Mouse (Mus musculus): ENCODE results near the gene Mydgf. TPM values are rescaled to one million over a fixed set of nuclear protein-coding genes. Genes with fewer than 3 reads are reported as not detected.
A peak's percentile ranks its signal among the peaks of the same experiment; 100 is the strongest.

Mydgf gene
- total and polyA plus RNA-seq, 2 experiments from 2014 or later = 41.7 to 75.8 TPM

- ATAC-seq (ENCODE audit: low FRiP score) (no peak), DNase-seq (ENCODE audit: low spot score) (peak; percentile 32)
- TF ChIP-seq CTCF (IDR thresholded peaks at IDR 0.05) = no peak
- Histone ChIP-seq H3K4me3 (ENCODE audit: low read depth, low read length) (no peak overlapping the region), H3K36me3 (ENCODE audit: insufficient read depth, low read length) (peaks cover 13% of the 10 kb centered on the region), H3K4me2 (ENCODE audit: low read depth, low read length, poor library complexity, severe bottlenecking) (no peak overlapping the region), H3K9me3 (ENCODE audit: low read length) (no peaks in the 10 kb centered on the region), H3K27me3 (ENCODE audit: insufficient read depth, low read length) (no peaks in the 10 kb centered on the region), H3K9ac (replicated peaks; ENCODE audit: low read length, poor library complexity, severe bottlenecking) (no peak overlapping the region), H3K27ac (ENCODE audit: low read depth, low read length) (no peak overlapping the region), H3K4me1 (ENCODE audit: insufficient read depth, low read length) (no peaks in the 10 kb centered on the region)
- WGBS = 74% methylated on average over 9 of the region's 9 CpGs
Observed at GRCm38 (mm10) chr17:56171456-56171855, 12.3 kb downstream of the Mydgf start.

- Histone ChIP-seq H3K4me3 (ENCODE audit: low read depth, low read length) (no peak overlapping the region), H3K36me3 (ENCODE audit: insufficient read depth, low read length) (peaks cover 10% of the 10 kb centered on the region; the same call in 1 of the 2 replicates), H3K27ac (ENCODE audit: low read depth, low read length) (no peak overlapping the region), H3K9me3 (ENCODE audit: low read length) (no peaks in the 10 kb centered on the region), H3K27me3 (ENCODE audit: insufficient read depth, low read length) (no peaks in the 10 kb centered on the region), H3K9ac (replicated peaks; ENCODE audit: low read length, poor library complexity, severe bottlenecking) (no peak overlapping the region), H3K4me2 (ENCODE audit: low read depth, low read length, poor library complexity, severe bottlenecking) (no peak overlapping the region), H3K4me1 (ENCODE audit: insufficient read depth, low read length) (no peaks in the 10 kb centered on the region)
- no peak for TF ChIP-seq CTCF (IDR thresholded peaks at IDR 0.05)
- ATAC-seq (ENCODE audit: low FRiP score) = 0 out of 2 replicates have a peak, but pooled peaks have one; percentile 21
- peak; percentile 48 for DNase-seq (ENCODE audit: low spot score)
- 20% methylated on average over 10 of the region's 10 CpGs for WGBS
Observed at GRCm38 (mm10) chr17:56170636-56171035, 13.1 kb downstream of the Mydgf start.

- H3K9me3 ChIP-seq (ENCODE audit: low read length) = no peaks in the 10 kb centered on the region
- no peak for ATAC-seq (ENCODE audit: low FRiP score)
- WGBS = 63% methylated on average over 6 of the region's 6 CpGs
- TF ChIP-seq CTCF (IDR thresholded peaks at IDR 0.05) = no peak
- peaks cover 10% of the 10 kb centered on the region; the same call in 1 of the 2 replicates for H3K36me3 ChIP-seq (ENCODE audit: insufficient read depth, low read length)
- no peak overlapping the region for H3K9ac ChIP-seq (replicated peaks; ENCODE audit: low read length, poor library complexity, severe bottlenecking)
- DNase-seq (ENCODE audit: low spot score) = no peak
- H3K4me1 ChIP-seq (ENCODE audit: insufficient read depth, low read length) = no peaks in the 10 kb centered on the region
- H3K4me2 ChIP-seq (ENCODE audit: low read depth, low read length, poor library complexity, severe bottlenecking) = no peak overlapping the region
- H3K27ac ChIP-seq (ENCODE audit: low read depth, low read length) = no peak overlapping the region
- H3K27me3 ChIP-seq (ENCODE audit: insufficient read depth, low read length) = no peaks in the 10 kb centered on the region
- no peak overlapping the region for H3K4me3 ChIP-seq (ENCODE audit: low read depth, low read length)
Observed at GRCm38 (mm10) chr17:56169830-56170229, 13.9 kb downstream of the Mydgf start.

- DNase-seq (ENCODE audit: low spot score) = no peak
- Histone ChIP-seq H3K4me3 (ENCODE audit: low read depth, low read length) (no peak overlapping the region), H3K4me2 (ENCODE audit: low read depth, low read length, poor library complexity, severe bottlenecking) (no peak overlapping the region), H3K9me3 (ENCODE audit: low read length) (no peaks in the 10 kb centered on the region), H3K36me3 (ENCODE audit: insufficient read depth, low read length) (no peaks in the 10 kb centered on the region), H3K4me1 (ENCODE audit: insufficient read depth, low read length) (peaks cover 6% of the 10 kb centered on the region), H3K27me3 (ENCODE audit: insufficient read depth, low read length) (0 out of 2 replicates have a peak, but pooled peaks cover 7% of the 10 kb centered on the region), H3K9ac (replicated peaks; ENCODE audit: low read length, poor library complexity, severe bottlenecking) (no peak overlapping the region), H3K27ac (ENCODE audit: low read depth, low read length) (no peak overlapping the region)
- 44% methylated on average over 11 of the region's 11 CpGs for WGBS
- TF ChIP-seq CTCF (IDR thresholded peaks at IDR 0.05) = no peak; the same call in 1 of the 2 replicates
- no peak for ATAC-seq (ENCODE audit: low FRiP score)
Observed at GRCm38 (mm10) chr17:56165671-56166070, 18.0 kb downstream of the Mydgf start.

- no peak for ATAC-seq (ENCODE audit: low FRiP score)
- Histone ChIP-seq H3K36me3 (ENCODE audit: insufficient read depth, low read length) (no peaks in the 10 kb centered on the region), H3K9ac (replicated peaks; ENCODE audit: low read length, poor library complexity, severe bottlenecking) (no peak overlapping the region), H3K9me3 (ENCODE audit: low read length) (no peaks in the 10 kb centered on the region), H3K4me2 (ENCODE audit: low read depth, low read length, poor library complexity, severe bottlenecking) (no peak overlapping the region), H3K27ac (ENCODE audit: low read depth, low read length) (no peak overlapping the region), H3K4me1 (ENCODE audit: insufficient read depth, low read length) (peaks cover 6% of the 10 kb centered on the region), H3K4me3 (ENCODE audit: low read depth, low read length) (no peak overlapping the region), H3K27me3 (ENCODE audit: insufficient read depth, low read length) (0 out of 2 replicates have a peak, but pooled peaks cover 7% of the 10 kb centered on the region)
- TF ChIP-seq CTCF (IDR thresholded peaks at IDR 0.05) = no peak
- WGBS = 78% methylated on average over 3 of the region's 3 CpGs
- no peak for DNase-seq (ENCODE audit: low spot score)
Observed at GRCm38 (mm10) chr17:56164510-56164909, 19.2 kb downstream of the Mydgf start.

- TF ChIP-seq CTCF (IDR thresholded peaks at IDR 0.05) = no peak
- H3K36me3 ChIP-seq (ENCODE audit: insufficient read depth, low read length) = no peaks in the 10 kb centered on the region
- ATAC-seq (ENCODE audit: low FRiP score) (no peak), DNase-seq (ENCODE audit: low spot score) (no peak)
- H3K9ac ChIP-seq (replicated peaks; ENCODE audit: low read length, poor library complexity, severe bottlenecking) = no peak overlapping the region
- WGBS = 85% methylated on average over 6 of the region's 6 CpGs
- H3K4me2 ChIP-seq (ENCODE audit: low read depth, low read length, poor library complexity, severe bottlenecking) = no peak overlapping the region
- no peak overlapping the region for H3K4me3 ChIP-seq (ENCODE audit: low read depth, low read length)
- H3K4me1 ChIP-seq (ENCODE audit: insufficient read depth, low read length) = peaks cover 6% of the 10 kb centered on the region
- no peaks in the 10 kb centered on the region for H3K9me3 ChIP-seq (ENCODE audit: low read length)
- H3K27ac ChIP-seq (ENCODE audit: low read depth, low read length) = no peak overlapping the region
- 0 out of 2 replicates have a peak, but pooled peaks cover 7% of the 10 kb centered on the region for H3K27me3 ChIP-seq (ENCODE audit: insufficient read depth, low read length)
Observed at GRCm38 (mm10) chr17:56163523-56164102, 20.1 kb downstream of the Mydgf start.
